ENCODE assay signal across 24 mouse cellular contexts in the genomic region with DNA sequence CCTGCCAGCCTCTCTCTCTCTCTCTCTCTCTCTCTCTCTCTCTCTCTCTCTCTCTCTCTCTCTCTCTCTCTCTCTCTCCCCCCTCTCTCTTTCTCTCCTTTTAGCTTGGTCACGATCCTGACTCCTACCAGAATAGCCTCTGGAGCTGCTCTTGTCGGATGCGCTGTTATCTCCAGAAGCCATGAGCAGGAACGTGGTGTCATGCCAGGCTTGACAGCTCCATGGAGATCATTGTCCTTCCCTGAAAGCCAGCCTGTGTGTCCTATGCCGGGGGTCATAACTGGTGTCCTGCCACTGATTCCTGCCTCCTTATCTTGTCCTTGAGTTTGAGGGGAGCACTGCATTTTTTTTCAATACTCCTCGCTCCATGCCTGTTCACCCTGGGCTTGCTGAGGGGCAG. TPM values are rescaled to one million over a fixed set of nuclear protein-coding genes. Genes with fewer than 3 reads are reported as not detected.
DNase-seq lines count a peak whose midpoint lies in the region; ATAC-seq and TF ChIP-seq lines count a peak whose summit lies in the region.
"Had no signal": no experiment of that assay in that cellular context is flagged by ENCODE, and none has a peak within 500 bp of the region (broad histone marks: within the 10 kb centered on the region; RNA-seq: fewer than 3 reads in every experiment).

No protein-coding gene starts in this region.

- no peaks in the 10 kb centered on the region for H3K79me2 ChIP-seq in heart, adult 2 months (replicated peaks; ENCODE audit: control insufficient read depth, insufficient read depth, low read length)

- peak overlapping the region; percentile 31 for H3K27ac ChIP-seq in heart, adult 2 months
- H3K27ac ChIP-seq in heart, embryonic 11.5 days (ENCODE audit: low read depth, low read length) = no peak overlapping the region
- peak overlapping the region; percentile 66 for H3K27ac ChIP-seq in heart, postnatal 0 days (ENCODE audit: low read depth)
- H3K27ac ChIP-seq: embryonic facial prominence, embryonic 12.5 days; forebrain, embryonic 12.5 days; hindbrain, embryonic 13.5 days; hindbrain, postnatal 0 days had no signal

- no peak overlapping the region for H3K4me3 ChIP-seq in heart, adult 2 months
- H3K4me3 ChIP-seq in heart, embryonic 11.5 days (ENCODE audit: low read depth, low read length) = no peak overlapping the region
- H3K4me3 ChIP-seq in heart, postnatal 0 days (ENCODE audit: low read depth, low read length) = no peak overlapping the region
- H3K4me3 ChIP-seq: embryonic facial prominence, embryonic 12.5 days; forebrain, embryonic 12.5 days; hindbrain, embryonic 13.5 days had no signal

- TF ChIP-seq EP300 in heart, adult 2 months (IDR thresholded peaks at IDR 0.05; ENCODE audit: insufficient read depth, low read depth, low read length) = peak; percentile 70; the same call in 1 of the 2 replicates
- TF ChIP-seq EP300 in heart, postnatal 0 days (IDR thresholded peaks at IDR 0.05; ENCODE audit: low read depth) = peak; percentile 22; the same call in 1 of the 2 replicates

- peaks cover 12% of the 10 kb centered on the region for H3K4me1 ChIP-seq in heart, adult 2 months (ENCODE audit: control insufficient read depth, insufficient read depth, low read length)
- H3K4me1 ChIP-seq in heart, embryonic 11.5 days (ENCODE audit: control insufficient read depth, insufficient read depth, low read length) = peaks cover 9% of the 10 kb centered on the region
- peaks cover 19% of the 10 kb centered on the region for H3K4me1 ChIP-seq in heart, postnatal 0 days (ENCODE audit: control insufficient read depth, insufficient read depth)
- H3K4me1 ChIP-seq: embryonic facial prominence, embryonic 12.5 days; forebrain, embryonic 12.5 days had no signal

- no peaks in the 10 kb centered on the region for H3K9me3 ChIP-seq in heart, embryonic 11.5 days (replicated peaks; ENCODE audit: control insufficient read depth, low read length)
- no peaks in the 10 kb centered on the region for H3K9me3 ChIP-seq in heart, postnatal 0 days (replicated peaks; ENCODE audit: control insufficient read depth, low read length)
- H3K9me3 ChIP-seq: embryonic facial prominence, embryonic 12.5 days; forebrain, embryonic 12.5 days; hindbrain, embryonic 13.5 days had no signal

- H3K4me2 ChIP-seq in heart, embryonic 11.5 days = no peak overlapping the region
- no peak overlapping the region for H3K4me2 ChIP-seq in heart, postnatal 0 days (ENCODE audit: low read depth, low read length)
- H3K4me2 ChIP-seq: embryonic facial prominence, embryonic 12.5 days; forebrain, embryonic 12.5 days; hindbrain, embryonic 13.5 days had no signal

- no peaks in the 10 kb centered on the region for H3K36me3 ChIP-seq in heart, adult 2 months (ENCODE audit: control insufficient read depth, insufficient read depth, low read length)
- H3K36me3 ChIP-seq in heart, embryonic 11.5 days (ENCODE audit: control insufficient read depth, insufficient read depth, low read length) = no peaks in the 10 kb centered on the region
- H3K36me3 ChIP-seq in heart, postnatal 0 days (replicated peaks; ENCODE audit: control insufficient read depth, insufficient read depth, low read length) = no peaks in the 10 kb centered on the region
- H3K36me3 ChIP-seq: embryonic facial prominence, embryonic 12.5 days; forebrain, embryonic 12.5 days; hindbrain, embryonic 13.5 days had no signal

- no peak for TF ChIP-seq POLR2A in heart, adult 2 months (IDR thresholded peaks at IDR 0.05; ENCODE audit: insufficient read depth, low read depth, low read length)

- no peak overlapping the region for H3K9ac ChIP-seq in heart, adult 2 months (ENCODE audit: low read depth, low read length)
- no peak overlapping the region for H3K9ac ChIP-seq in heart, embryonic 11.5 days (ENCODE audit: low read depth, low read length)
- H3K9ac ChIP-seq in heart, postnatal 0 days (replicated peaks; ENCODE audit: low read depth, low read length) = no peak overlapping the region
- H3K9ac ChIP-seq: embryonic facial prominence, embryonic 12.5 days; forebrain, embryonic 12.5 days; hindbrain, embryonic 13.5 days had no signal

- 59% methylated on average over 6 of the region's 6 CpGs for WGBS in heart, adult 2 months
- 39% methylated on average over 6 of the region's 6 CpGs for WGBS in heart, embryonic 11.5 days (ENCODE audit: insufficient replicate concordance)
- 33% methylated on average over 6 of the region's 6 CpGs for WGBS in heart, postnatal 0 days

- peak in 1 of 2 experiments; percentile 47 for DNase-seq in heart, adult 2 months
- DNase-seq in heart, postnatal 4 days = no peak
- peak; percentile 22 to 49 for DNase-seq in heart, adult 9 months (ENCODE audit: low spot score in 2 of 2)
- no peak for DNase-seq in heart, postnatal 0 days (ENCODE audit: low spot score)
- no peak for DNase-seq in right cerebral cortex, postnatal 4 days
- no peak for DNase-seq in lung, adult 18-20 months
- DNase-seq: adrenal gland, postnatal 14 days; cerebellum, adult 11-12 months; cerebellum, adult 9-10 months; cerebellum, postnatal 25 days; gastrocnemius, postnatal 10 days; kidney, adult 11 months had no signal

- no peak for TF ChIP-seq CTCF in heart, adult 2 months (IDR thresholded peaks at IDR 0.05)
- TF ChIP-seq CTCF in heart, postnatal 0 days (IDR thresholded peaks at IDR 0.05; ENCODE audit: low read depth) = no peak

- intact Hi-C loops in heart, adult 2 months (cut with DNase I) = no loop called here

- ATAC-seq in heart, embryonic 11.5 days (replicated peaks; ENCODE audit: insufficient number of reproducible peaks, low FRiP score, low TSS enrichment) = peak; percentile 19; the same call in 1 of the 2 replicates
- peak; percentile 43 for ATAC-seq in heart, postnatal 0 days (ENCODE audit: insufficient read depth, low read depth)
- ATAC-seq: activated CD4-positive, CD25-positive, alpha-beta regulatory T cell, adult 4 months; forebrain, embryonic 16.5 days; hindbrain, postnatal 0 days; Patski had no signal

- H3K27me3 ChIP-seq in heart, adult 2 months (ENCODE audit: control insufficient read depth, insufficient read depth, low read length) = no peaks in the 10 kb centered on the region
- no peaks in the 10 kb centered on the region for H3K27me3 ChIP-seq in heart, embryonic 11.5 days (ENCODE audit: control insufficient read depth, insufficient read depth, low read length)
- H3K27me3 ChIP-seq in heart, postnatal 0 days (ENCODE audit: control insufficient read depth, insufficient read depth, low read length) = no peaks in the 10 kb centered on the region
- H3K27me3 ChIP-seq: CH12.LX; embryonic facial prominence, embryonic 12.5 days; forebrain, embryonic 12.5 days; hindbrain, embryonic 13.5 days; Patski had no signal

RNA-seq across cellular contexts. Expression of a gene that starts 5.0 kb away (rescaled TPM):
- total RNA-seq in heart, adult 2 months (2021) = 1 to 10 TPM; 2.0 TPM
- polyA plus RNA-seq in heart, adult 2 months (2012; rRNA removed) = 0.47 and 0.76 TPM in 2 replicates
- under 1 TPM; 0.47 to 0.62 TPM for total RNA-seq in heart, postnatal 4 days (2021)
- polyA plus RNA-seq in heart, embryonic 11.5 days (2014; fragmentation: Nextera tagmentation; extraction: Ambion mirVana) = not detected in 2 replicates
- total RNA-seq in heart, postnatal 0 days (2014; rRNA removed; ENCODE audit: low replicate concordance) = not detected in 2 replicates
- polyA plus RNA-seq in heart, postnatal 0 days (2015; fragmentation: Nextera tagmentation; extraction: Ambion mirVana) = 0.29 and 0.43 TPM in 2 replicates
- total RNA-seq: adrenal gland, adult 18-20 months; adrenal gland, postnatal 14 days; CH12.LX; gastrocnemius, postnatal 10 days; hematopoietic stem cell, adult 5-6 weeks; hindbrain, postnatal 0 days had no signal
- polyA plus RNA-seq: activated CD4-positive, CD25-positive, alpha-beta regulatory T cell, adult 4 months; embryonic facial prominence, embryonic 12.5 days; forebrain, embryonic 12.5 days; forebrain, embryonic 16.5 days; hindbrain, embryonic 13.5 days; hindbrain, postnatal 0 days; intestine, embryonic 14.5 days; Patski had no signal

RNA-seq across cellular contexts. Expression of a gene that starts 43.4 kb away (rescaled TPM):
- total RNA-seq in heart, adult 2 months (2021) = 100 to 1,000 TPM; 102 to 128 TPM
- polyA plus RNA-seq in heart, adult 2 months (2012; rRNA removed) = 15.4 and 33.7 TPM in 2 replicates
- 100 to 1,000 TPM in 1 of 2 experiments, 10 to 100 TPM in 1; 95.3 to 106 TPM for total RNA-seq in heart, postnatal 4 days (2021)
- polyA plus RNA-seq in heart, embryonic 11.5 days (2014; fragmentation: Nextera tagmentation; extraction: Ambion mirVana) = 78.0 and 86.2 TPM in 2 replicates
- 43.0 and 56.5 TPM in 2 replicates for total RNA-seq in heart, postnatal 0 days (2014; rRNA removed; ENCODE audit: low replicate concordance)
- polyA plus RNA-seq in heart, postnatal 0 days (2015; fragmentation: Nextera tagmentation; extraction: Ambion mirVana) = 38.8 and 39.5 TPM in 2 replicates

RNA-seq across cellular contexts. Expression of a gene that starts 49.0 kb away (rescaled TPM):
- 1 to 10 TPM in 1 of 2 experiments, under 1 TPM in 1; 0.86 to 1.5 TPM for total RNA-seq in heart, adult 2 months (2021)
- polyA plus RNA-seq in heart, adult 2 months (2012; rRNA removed) = 1.6 and 2.6 TPM in 2 replicates
- 1 to 10 TPM; 1.4 to 2.1 TPM for total RNA-seq in heart, postnatal 4 days (2021)
- 1.9 and 3.3 TPM in 2 replicates for polyA plus RNA-seq in heart, embryonic 11.5 days (2014; fragmentation: Nextera tagmentation; extraction: Ambion mirVana)
- total RNA-seq in heart, postnatal 0 days (2014; rRNA removed; ENCODE audit: low replicate concordance) = 3.2 TPM in 1 of 2 replicates, not detected in the other
- 1.8 and 3.1 TPM in 2 replicates for polyA plus RNA-seq in heart, postnatal 0 days (2015; fragmentation: Nextera tagmentation; extraction: Ambion mirVana)
- total RNA-seq: CH12.LX; hematopoietic stem cell, adult 5-6 weeks had no signal

Comparison
In these comparisons a context has a peak if more than half of its experiments do, and no peak if none do; other contexts are left out.
1. DNase-seq: peak in heart, adult 9 months (2 of 2); none in heart, postnatal 4 days (single experiment), heart, postnatal 0 days (single experiment), right cerebral cortex, postnatal 4 days (single experiment) and lung, adult 18-20 months (0 of 2).